Mouse (Mus musculus): ENCODE measurements around the gene Olfr1326-ps1. TPM values are rescaled to one million over a fixed set of nuclear protein-coding genes. Genes with fewer than 3 reads are reported as not detected.

Olfr1326-ps1 gene
- polyA plus RNA-seq (2016; fragmentation: Nextera tagmentation; extraction: Ambion mirVana), result not detected in 2 replicates

DNA sequence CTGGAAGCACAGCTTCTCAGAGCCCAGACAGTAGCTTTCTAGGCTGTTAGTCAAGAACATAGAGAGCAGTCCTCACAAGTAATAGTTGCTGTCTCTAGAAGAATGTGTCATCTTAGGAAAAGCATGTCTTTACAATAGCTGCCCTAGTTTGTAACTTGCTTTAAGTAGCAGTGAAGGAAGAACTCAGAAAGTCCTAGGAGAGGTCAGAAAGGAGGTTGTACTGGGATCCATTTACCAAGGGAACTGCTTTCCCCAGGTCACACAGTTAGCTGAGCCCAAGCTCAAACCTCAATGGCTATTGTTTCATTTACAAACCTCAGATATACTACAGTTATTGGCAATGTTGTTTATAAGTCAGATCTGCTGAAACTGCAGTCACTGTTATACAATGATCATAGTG lies at the start of gene Olfr1326-ps1:
Gene Olfr1326-ps1, minus strand, starts transcription at position 101 of the 400 bp plus-strand sequence.
- Histone ChIP-seq H3K9ac (no peak within 1 kb of the TSS), H3K27me3 (no peaks in the 10 kb centered on the region), H3K4me2 (replicated peaks) (no peak within 1 kb of the TSS), H3K36me3 (no peaks in the 10 kb centered on the region), H3K27ac (no peak within 1 kb of the TSS), H3K4me1 (no peaks in the 10 kb centered on the region), H3K9me3 (no peaks in the 10 kb centered on the region), H3K4me3 (no peak within 1 kb of the TSS)
- no peak for ATAC-seq (ENCODE audit: insufficient number of reproducible peaks, insufficient read depth, low FRiP score, low TSS enrichment)

DNA sequence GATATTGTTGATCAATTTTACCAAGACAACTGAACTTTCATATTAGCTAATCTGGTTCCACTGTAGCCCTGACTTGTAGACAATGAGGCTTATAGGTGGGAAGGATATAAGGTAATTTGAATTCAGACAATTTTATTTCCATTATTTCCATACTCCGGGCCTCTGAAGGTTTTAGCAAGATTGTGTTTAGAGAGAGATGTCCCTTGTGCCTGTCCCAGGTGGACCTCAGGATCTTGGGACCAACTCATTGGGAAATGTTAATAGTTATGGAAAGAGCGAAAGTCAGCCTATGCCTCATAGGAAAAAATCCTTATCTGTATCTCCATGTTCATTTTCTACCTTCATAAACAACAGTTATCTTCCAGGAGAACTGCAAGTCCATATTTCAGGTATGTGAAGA lies 17.7 kb upstream of the Olfr1326-ps1 start, which contains the start of gene Olfr1325:
Gene Olfr1325, plus strand, starts transcription at position 301 of the 400 bp plus-strand sequence.
- ATAC-seq (ENCODE audit: insufficient number of reproducible peaks, insufficient read depth, low FRiP score, low TSS enrichment), result no peak
- no peaks in the 10 kb centered on the region for H3K9me3 ChIP-seq
- no peak within 1 kb of the TSS for H3K27ac ChIP-seq
- WGBS, result 85% methylated on average over 2 of the region's 2 CpGs
- no peak within 1 kb of the TSS for H3K9ac ChIP-seq
- H3K4me2 ChIP-seq (replicated peaks), result no peak within 1 kb of the TSS
- no peaks in the 10 kb centered on the region for H3K36me3 ChIP-seq
- H3K4me3 ChIP-seq, result no peak within 1 kb of the TSS
- no peaks in the 10 kb centered on the region for H3K27me3 ChIP-seq
- H3K4me1 ChIP-seq, result no peaks in the 10 kb centered on the region

Other genes starting within 250 kb of the Olfr1326-ps1 start
- gene Plxna3, start 245.8 kb downstream of the Olfr1326-ps1 start, polyA plus RNA-seq (2016; fragmentation: Nextera tagmentation; extraction: Ambion mirVana), result 25.1 and 31.1 TPM in 2 replicates
- 114 and 122 TPM in 2 replicates for gene Lage3, start 221.3 kb downstream of the Olfr1326-ps1 start, polyA plus RNA-seq (2016; fragmentation: Nextera tagmentation; extraction: Ambion mirVana)
- gene Ubl4a, start 201.7 kb downstream of the Olfr1326-ps1 start, polyA plus RNA-seq (2016; fragmentation: Nextera tagmentation; extraction: Ambion mirVana), result 62.1 and 62.2 TPM in 2 replicates
- gene Slc10a3, start 201.5 kb downstream of the Olfr1326-ps1 start, polyA plus RNA-seq (2016; fragmentation: Nextera tagmentation; extraction: Ambion mirVana), result 16.4 and 18.2 TPM in 2 replicates
- 34.2 and 34.3 TPM in 2 replicates for gene Fam3a, start 181.6 kb downstream of the Olfr1326-ps1 start, polyA plus RNA-seq (2016; fragmentation: Nextera tagmentation; extraction: Ambion mirVana)
- 19.4 and 20.0 TPM in 2 replicates for gene Ikbkg, start 181.6 kb downstream of the Olfr1326-ps1 start, polyA plus RNA-seq (2016; fragmentation: Nextera tagmentation; extraction: Ambion mirVana)
- 47.6 and 51.3 TPM in 2 replicates for gene G6pdx, start 145.7 kb downstream of the Olfr1326-ps1 start, polyA plus RNA-seq (2016; fragmentation: Nextera tagmentation; extraction: Ambion mirVana)
- gene Gm6880, start 93.5 kb downstream of the Olfr1326-ps1 start, polyA plus RNA-seq (2016; fragmentation: Nextera tagmentation; extraction: Ambion mirVana), result not detected in 2 replicates
- not detected in 2 replicates for gene Olfr1325, start 17.8 kb upstream of the Olfr1326-ps1 start, polyA plus RNA-seq (2016; fragmentation: Nextera tagmentation; extraction: Ambion mirVana)
- 0.10 TPM in 1 of 2 replicates, not detected in the other for gene Gm5640, start 70.7 kb upstream of the Olfr1326-ps1 start, polyA plus RNA-seq (2016; fragmentation: Nextera tagmentation; extraction: Ambion mirVana)
- gene Gm6890, start 166.0 kb upstream of the Olfr1326-ps1 start, polyA plus RNA-seq (2016; fragmentation: Nextera tagmentation; extraction: Ambion mirVana), result not detected in 2 replicates

Measured in embryonic facial prominence, embryonic 12.5 days (tissue).